Mouse (Mus musculus): ENCODE data around the gene Sgms1. TPM values are rescaled to one million over a fixed set of nuclear protein-coding genes. Genes with fewer than 3 reads are reported as not detected.

Sgms1 gene
- total RNA-seq, 2 experiments from 2014 or later = 47.5 to 59.8 TPM

DNA sequence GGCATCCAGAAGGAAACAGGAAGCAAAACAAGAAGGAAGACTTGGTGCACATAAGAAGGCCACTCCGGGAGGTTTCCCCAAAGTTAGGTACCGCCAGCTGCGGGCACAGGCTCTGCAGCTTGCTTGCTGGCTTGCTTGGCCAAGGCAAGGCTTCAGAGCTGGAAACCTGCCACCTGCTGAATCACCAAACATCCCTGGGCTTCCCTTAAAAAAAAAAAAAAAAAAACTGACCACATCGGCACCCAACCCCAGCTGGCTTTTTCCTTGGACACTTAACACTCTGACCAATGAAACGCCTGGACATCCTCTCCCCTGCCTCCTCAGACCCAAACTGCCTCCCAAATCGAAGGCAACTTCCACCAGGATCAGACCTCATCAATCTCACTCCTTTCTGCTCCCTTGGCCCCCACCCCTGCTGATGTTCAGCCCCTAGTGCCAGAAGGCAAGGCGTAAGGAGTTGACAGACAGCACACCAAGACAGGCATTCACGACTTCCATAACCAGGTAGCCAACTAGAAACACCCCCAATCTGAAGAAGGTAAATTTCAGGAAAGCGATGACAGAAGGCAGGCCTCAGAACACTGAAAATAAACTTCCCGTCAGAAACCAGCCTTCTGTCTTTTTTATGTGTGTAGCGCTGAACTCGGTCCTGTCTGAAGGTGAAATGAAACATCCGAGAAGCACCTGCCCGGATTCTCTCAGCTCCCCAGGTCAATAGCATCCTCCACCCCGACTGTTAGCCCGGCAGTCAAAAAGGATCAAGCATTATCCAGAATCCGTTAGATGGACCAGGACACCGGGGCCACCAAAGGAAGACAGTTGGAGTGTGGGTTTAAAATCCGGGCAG is 2.7 kb downstream of the Sgms1 start:
- peak in 1 of 2 experiments; percentile 52 for DNase-seq (ENCODE audit: low spot score in 2 of 2)

DNA sequence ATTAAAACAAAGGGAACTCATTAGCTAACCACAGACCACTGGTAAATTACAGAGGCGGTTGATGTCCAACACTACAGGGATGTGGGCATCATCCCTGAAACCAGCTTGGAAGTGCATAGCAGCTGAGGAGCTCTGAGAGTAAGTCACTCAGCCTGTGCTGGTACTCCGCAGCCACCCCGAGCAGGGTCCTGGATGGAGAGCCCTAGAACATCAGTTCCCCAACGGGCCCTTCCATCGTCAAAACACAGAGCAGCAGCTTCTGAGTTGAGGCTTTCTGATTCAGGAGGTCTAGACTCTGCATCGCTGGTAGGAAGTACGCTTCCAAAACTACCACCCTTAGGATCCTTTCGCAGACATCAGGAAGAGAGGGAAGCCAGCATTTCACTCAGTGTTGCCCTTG is 5.8 kb downstream of the Sgms1 start:
- no peak for DNase-seq (ENCODE audit: low spot score in 2 of 2)

DNA sequence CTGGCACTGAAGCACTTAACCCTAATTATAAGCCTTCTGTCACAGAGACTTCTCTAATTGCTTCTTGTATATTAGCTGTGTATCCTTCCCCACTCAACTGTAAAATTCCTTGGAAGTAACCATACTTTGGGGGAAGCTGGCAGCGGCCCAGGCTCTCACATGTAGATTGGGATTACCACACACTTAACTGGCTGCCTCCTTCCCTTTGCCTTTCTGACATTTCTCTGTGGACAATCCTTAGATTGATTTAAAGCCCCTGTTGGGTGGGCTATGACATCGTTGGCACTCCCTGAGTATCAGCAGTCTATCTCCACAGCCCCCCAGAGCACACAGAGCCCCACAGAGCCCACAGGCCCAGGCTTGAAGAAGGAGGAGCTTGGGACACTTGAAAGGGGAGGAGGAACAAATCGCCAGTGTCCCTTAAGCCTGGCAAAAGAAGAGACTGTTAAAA is 8.0 kb downstream of the Sgms1 start:
- no peak for DNase-seq (ENCODE audit: low spot score in 2 of 2)

DNA sequence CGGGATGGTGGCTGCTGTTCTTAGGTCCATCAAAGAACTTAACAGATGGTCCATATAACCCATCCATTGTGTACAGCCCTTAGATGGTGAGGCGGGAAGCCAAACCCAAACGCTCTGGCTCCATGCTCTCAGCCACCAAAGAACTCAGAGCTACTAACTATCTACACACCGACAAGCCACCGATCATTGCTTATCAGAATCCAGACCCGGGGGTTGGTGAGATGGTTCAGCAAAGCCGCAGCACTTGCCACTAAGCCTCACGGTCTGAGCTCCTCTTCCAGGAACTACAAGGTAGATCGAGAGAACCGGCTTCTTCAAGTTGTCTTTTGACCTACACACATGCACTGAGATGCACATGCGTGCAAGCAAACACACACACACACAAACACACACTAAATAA is 8.8 kb downstream of the Sgms1 start:
- DNase-seq (ENCODE audit: low spot score in 2 of 2) = no peak

DNA sequence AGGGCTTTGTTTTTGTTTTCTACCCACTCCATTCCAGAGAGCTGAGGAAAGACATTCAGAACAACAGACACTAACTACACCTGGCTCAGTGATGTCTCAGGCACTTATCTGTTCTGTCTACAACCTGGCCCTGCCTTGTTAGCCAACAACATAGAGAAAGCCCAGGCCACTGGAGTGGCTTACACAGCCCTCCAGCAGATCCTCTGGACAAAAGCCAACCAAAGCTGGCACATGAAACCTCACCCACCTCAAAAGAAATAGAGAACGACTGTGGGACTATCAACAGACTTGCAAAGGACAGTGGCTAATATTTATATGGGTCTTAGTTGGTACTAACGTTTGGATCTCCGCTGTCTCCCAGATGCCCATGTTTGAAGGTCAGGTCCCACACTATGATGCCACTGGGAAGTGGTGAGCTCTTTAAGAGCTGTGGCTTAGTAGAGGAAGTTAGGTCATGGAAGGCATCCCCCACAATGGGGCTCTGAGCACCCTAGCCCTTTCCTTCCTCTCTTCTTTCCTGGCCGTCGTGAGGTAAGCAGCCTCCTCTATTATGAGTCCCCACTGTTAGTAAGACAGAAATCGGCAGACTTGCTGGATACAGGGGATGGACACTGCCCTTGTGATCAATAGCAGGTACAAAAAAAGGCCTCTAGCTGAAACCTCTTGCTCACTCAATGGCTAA is 10.1 kb downstream of the Sgms1 start:
- no peak for DNase-seq (ENCODE audit: low spot score in 2 of 2)

DNA sequence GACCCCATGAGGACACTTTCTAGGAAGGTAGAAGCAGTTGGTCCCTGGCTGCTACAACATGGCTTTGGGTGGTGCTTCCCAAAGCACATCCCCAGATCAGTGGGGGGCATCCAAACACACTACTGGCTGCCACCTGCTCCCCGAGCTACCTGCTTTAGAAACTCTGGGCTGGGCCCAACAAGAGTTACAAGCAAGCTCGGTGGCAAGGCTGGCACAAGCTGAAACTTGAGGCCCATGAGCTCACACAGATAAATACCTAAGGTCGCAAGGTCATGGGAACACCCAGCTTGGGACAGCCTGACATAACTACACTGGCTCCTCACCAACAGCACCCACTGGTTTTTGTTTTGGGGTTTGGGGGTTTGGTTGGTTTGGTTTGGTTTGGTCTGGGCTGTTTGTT is 10.9 kb downstream of the Sgms1 start:
- no peak for DNase-seq (ENCODE audit: low spot score in 2 of 2)

DNA sequence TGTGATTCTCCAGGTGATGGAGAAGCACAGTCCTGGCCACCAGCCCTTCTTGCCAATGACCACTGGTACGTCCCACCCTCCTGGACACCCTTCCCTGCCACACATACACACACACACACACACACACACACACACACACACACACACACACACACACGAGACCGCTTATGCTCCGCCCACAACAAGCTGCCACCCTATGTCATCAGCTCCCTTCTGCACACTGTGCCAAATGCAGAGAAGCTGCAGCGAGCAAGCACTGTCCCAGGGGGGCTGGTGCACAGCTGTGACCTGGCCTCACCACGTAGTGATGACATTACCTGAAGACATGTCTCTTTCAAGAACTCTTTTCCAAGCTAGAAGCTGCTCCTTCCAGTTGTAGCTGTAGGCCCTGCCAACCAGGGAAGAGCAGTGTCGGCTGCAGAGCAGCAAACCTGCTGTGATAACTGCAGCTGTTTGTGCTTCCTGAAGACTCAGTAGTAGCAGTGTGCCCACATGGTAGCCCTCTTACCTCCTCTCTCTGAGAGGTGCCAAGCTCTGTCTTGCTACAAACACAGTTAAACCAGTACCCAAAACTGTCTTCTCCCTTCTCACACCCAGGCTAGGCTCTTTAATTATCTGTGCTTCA is 11.7 kb downstream of the Sgms1 start:
- DNase-seq (ENCODE audit: low spot score in 2 of 2) = peak in 1 of 2 experiments; percentile 36

DNA sequence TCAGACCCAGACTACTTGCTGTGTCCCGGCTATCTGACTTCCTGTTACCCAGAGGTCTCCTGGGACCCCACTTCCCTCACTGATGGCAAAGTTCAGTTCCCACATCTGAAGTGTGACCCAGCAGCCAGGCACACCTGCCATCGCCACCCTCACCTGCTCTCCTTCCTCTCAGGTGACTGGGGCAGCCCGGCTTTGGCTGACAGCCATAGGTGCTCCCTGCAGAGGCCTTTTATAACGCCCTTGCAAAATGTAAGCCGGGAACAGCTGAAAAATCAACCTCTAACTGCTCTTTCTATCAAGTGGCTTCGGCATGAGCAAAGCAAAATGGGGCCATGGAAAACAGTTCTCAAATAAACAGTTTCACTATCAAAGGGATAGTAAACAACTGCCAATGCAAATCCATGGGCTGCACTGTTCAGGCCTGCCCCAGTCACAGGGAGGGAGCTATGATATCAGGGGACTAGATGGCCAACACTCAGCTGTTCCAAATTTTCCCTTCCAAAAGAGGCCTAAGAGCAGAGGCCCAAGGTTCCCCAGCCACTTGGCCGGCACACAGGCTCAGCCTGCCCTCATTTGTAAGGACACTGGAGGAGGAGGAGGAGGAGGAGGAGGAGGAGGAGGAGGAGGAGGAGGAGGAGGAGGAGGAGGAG is 12.5 kb downstream of the Sgms1 start:
- no peak for DNase-seq (ENCODE audit: low spot score in 2 of 2)

DNA sequence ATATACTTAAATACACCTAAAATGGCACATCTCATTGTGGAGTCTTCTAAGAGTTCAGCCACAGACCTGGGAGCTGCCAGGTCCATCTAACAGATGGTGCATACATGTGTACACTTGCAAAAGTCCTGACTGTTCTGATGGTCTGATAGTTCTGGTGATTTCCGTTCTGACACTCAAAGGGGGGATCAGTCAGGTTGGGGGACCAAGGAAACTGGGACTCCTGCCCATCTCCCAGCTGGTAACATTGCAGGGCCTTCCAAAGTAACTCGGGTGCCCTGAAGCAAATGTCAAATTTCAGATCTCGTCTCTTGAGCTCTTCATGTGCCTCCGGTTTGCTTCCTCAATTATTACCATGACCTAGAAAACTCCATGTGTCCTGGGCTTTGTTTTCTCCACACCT is 13.5 kb downstream of the Sgms1 start:
- no peak for DNase-seq (ENCODE audit: low spot score in 2 of 2)

DNA sequence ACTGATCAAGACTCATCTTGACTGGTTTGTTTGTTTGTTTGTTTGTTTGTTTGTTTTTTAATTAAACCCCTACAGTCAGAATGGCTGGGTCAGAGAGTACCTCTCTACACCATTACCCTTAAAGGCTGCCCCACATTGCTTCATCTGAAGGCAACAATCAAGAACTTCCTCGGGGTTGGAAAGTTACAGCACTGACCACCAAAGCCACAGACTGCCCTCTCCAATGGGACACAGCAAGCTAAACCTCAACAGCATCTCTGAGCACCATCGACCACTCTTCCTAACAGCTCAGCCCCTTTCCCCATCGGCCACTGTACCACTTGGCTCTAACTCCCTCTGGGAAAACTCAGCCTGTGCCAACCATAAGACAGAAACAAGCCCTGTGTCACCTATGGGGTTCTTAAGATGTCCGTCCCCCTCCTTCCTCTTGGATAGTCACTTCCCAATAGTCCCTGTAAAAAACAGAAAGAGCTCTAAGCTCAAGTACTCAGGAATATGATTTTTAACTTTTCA is 14.0 kb downstream of the Sgms1 start:
- no peak for DNase-seq (ENCODE audit: low spot score in 2 of 2)

DNA sequence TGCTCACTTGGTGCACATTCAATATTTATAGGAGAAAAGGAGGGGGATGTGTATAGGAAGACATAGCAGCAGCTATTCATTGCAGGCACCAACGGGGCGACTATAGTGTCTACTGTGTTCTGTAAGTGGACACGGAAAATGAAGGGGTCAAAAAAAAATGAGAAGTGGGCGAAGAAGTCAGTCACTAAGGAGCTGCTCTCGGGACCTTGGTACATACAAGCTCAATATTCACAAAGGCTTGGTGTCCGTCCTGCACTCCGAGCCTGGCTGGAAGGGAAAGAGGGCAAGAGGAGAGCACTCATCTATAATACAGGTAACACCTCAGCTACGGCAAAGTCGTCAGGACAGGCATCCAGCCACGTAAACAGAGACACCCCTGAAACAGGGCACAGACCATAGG is 14.8 kb downstream of the Sgms1 start:
- no peak for DNase-seq (ENCODE audit: low spot score in 2 of 2)

DNA sequence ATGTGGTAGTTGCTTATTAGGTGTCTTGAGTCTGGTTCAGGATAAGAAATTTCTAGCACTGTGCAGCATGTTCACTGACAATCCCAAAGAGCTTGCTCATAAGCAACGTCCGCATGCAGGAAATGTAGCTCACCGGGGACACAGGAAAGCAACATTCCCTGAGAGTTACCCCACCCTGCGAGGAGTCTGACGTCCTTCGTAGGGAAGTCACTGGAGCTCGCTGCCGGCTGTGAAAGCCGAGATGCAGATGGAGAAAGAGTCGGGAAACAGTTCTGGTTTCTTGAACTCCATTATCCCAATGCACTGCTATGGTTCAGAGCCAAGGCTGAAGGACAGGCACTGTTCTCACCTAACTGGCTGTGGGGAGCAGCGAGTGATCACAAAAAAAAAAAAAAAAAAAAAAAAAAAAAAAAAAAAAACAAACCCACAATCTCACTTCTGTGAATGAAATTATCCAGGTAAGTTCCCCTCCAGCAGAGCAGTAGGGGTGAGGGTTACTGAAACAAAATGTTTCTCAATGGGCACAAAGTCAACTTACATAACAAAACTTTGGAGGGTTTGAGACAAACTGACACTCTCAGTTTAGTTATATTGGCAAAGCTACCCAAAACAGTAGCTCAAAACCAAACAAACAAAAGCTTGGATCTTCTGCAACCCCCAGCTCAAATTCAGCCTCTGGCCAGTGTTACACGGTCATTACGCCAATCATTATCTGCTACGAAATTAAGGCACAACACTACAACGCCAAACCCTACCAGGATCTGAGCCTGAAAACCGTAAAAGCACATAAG is 15.5 kb downstream of the Sgms1 start:
- no peak for DNase-seq (ENCODE audit: low spot score in 2 of 2)

DNA sequence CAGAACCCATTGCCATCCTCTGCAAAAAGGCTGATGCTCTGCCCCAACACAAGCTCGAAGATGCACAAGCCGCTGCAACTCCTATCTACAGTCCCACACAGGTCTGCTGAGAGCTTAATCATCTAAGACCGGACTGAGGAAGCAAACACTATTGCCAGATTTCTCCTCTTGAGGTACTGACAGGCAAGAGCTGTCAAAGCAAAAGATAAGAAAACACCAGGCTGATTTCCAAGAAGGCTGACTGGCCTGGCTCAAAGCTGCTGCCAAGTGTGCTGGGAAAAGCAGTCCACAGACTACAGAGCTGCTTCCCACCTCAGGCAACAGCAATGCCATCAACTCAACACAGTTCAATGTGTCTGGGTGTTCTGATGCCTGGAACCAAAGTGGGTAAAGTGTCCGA is 17.1 kb downstream of the Sgms1 start:
- no peak for DNase-seq (ENCODE audit: low spot score in 2 of 2)

DNA sequence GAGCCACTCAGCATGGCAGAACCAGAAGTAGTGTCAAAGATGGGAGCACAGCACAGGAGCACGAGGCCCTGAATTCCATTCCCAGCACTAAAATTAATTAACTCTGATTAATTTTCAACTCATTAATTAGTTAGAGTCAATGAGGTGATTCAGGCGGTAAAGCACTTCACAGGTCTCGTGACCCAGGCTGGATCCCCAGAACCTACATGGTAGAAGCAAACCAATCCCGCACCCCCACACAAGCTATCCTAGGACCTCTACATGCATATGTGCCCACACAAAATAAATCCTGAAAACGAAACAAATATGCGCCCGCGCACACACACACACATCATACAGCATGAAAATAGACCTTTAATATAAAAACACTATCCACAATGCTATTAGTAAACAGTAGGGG is 22.2 kb downstream of the Sgms1 start:
- no peak for DNase-seq (ENCODE audit: low spot score in 2 of 2)

DNA sequence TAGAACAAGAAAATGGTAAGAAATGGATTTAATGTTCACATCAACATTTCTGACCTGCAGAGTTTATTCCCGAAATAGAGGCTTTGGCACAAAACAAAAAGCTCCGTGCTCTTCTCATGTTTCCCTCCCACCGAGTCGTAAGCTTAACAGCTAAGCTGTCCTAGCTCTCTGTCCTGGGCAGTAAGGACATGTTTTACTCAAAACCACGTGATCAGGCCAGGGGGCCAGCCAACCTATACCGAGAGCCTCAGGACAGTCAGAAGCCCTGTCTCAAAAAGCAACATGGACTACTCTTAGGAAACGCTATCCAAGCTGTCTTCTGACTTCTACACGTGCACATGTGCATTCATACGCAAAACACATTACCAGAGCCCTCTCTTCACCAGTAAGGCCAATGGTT is 23.1 kb downstream of the Sgms1 start:
- DNase-seq (ENCODE audit: low spot score in 2 of 2) = no peak

DNA sequence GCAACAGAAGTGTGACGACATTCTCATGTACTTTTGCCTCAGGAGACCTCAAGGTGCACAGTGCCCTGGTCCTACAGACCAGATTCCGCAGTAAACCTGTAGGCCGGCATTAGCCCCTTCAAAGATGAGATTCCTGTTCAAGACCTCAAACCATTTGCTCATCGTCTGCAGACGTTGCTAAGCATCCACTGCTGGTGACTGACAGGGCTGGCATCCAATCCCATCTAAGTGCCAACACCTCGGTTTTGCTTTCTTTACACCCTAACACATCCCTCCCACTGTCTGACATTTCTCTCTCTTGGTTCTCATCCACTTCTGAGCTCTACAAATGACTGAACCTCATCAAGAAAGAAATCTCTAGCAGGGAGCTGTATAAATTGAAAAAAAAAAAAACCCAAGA is 24.4 kb downstream of the Sgms1 start:
- DNase-seq (ENCODE audit: low spot score in 2 of 2) = peak; percentile 54 to 78

DNA sequence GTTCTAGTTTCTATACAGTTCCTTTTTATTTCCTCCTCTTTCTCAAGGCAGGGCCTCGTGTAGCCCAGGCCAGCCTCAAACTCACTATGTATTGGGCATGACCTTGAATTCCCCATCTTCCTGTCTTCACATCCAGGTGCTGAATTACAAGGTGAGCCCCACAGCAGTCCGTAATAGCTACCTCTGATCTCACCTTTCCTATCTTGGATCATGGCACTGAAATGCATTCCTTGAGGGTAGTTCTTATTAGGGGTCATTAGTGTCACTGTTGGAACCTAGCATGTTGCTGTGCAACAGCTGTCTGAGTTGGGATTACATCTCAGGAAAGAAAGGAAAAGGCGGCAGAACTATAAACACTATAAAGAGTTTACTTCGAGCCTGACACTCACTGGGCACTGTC is 25.9 kb downstream of the Sgms1 start:
- no peak for DNase-seq (ENCODE audit: low spot score in 2 of 2)

DNA sequence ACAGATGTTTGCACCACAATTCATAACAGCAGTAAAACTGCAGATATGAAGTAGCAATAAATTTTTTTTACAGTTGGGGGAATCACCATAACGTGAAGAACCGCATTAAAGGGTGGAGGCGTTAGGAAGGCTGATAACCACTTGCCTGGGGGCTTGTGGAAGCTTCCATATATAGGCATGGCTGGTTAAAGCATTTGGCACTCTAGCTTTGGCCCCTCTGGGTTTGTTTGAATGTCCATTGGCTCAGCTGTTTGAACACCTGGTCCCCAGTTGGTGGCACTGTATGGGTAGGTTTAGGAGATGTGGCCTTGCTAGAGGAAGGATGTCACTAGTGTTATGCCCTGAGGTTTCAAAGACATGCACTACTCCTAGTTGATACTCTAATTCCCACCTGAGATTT is 27.0 kb downstream of the Sgms1 start:
- no peak for DNase-seq (ENCODE audit: low spot score in 2 of 2)

DNA sequence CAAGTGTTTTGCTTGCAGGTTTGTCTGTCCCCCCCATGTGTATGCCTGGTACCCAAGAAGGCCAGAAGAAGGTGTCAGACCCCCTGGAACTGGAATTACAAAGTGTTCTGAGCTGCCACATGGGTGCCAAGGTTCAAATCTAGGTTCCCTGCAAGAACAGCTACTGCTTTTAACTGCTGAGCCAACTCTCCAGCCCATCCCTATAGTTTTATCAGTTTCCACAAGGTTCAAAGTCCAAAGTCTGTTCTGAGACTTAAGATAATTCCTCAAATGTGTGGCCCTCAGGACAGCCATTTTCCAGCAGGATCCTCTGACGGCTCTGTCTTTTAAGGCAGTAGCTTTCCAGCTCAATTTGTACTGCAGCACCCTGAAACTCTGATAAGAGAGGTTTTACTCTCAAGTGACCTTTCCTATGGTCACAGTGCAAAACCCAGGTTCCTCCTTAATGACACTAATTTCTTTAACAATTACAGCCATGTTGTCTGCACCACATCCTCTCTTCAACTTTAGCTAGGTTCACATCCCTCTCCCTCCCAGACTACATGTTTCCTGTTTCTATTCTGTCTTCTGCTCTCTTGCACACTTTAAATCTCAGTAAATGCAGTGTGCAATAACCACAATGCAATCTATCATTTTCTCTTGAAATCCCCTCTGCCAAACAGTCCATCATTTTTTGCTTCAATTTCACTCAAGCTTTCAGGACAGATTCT is 28.4 kb downstream of the Sgms1 start:
- no peak for DNase-seq (ENCODE audit: low spot score in 2 of 2)

DNA sequence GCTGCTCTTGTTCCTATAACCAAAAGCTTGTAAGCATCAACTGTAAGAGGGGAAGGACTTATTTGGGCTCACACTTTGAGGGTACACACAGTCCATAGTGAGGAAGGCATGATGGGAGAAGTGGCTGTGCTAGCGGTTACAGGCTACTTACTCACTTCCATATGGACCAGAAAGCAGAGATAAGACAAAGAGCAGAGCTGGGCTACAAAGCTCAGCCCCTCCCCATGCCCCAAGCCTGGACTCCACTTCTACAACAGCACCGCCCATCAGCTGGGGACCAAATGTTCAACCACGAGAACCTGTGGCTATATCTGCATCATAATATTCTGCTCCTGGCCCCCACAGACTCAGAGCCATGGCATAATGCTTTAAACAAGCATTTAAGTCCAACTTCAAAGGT is 29.0 kb downstream of the Sgms1 start:
- no peak for DNase-seq (ENCODE audit: low spot score in 2 of 2)
